Mouse (Mus musculus) olfactory bulb, adult 2 months (tissue): Measurements from ENCODE around the gene Rps19.

ENCODE experiments used
- CTCF ChIP-seq: fragments of 200-500 bp; IDR thresholded peaks from 2 replicates; pipeline ENCODE4 v1.5.1; 2012; ENCODE audit warnings: low read depth, mild to moderate bottlenecking, low read length, moderate library complexity; ENCODE audit not compliant: insufficient read depth
- POLR2A ChIP-seq: fragments of 200-500 bp; IDR thresholded peaks from 2 replicates; pipeline ENCODE4 v1.6.1; 2012; ENCODE audit warnings: mild to moderate bottlenecking, low read depth, low read length, moderate library complexity; ENCODE audit not compliant: insufficient read depth

GRCm38 (mm10) chr7:24869532-24870165 is 14.5 kb upstream of the Rps19 start, which contains the start of the genes Lypd4 and Dmrtc2:
- TF ChIP-seq POLR2A (no peak), CTCF (no peak)
